Mouse (Mus musculus) megakaryocyte progenitor cell, adult 5-6 weeks (primary cell): ENCODE measurements around the gene Sumf2. TPM values are rescaled to one million over a fixed set of nuclear protein-coding genes. Genes with fewer than 3 reads are reported as not detected.
"Not testable (repeated sequence)": the region's sequence is repeated elsewhere in the genome, so short reads cannot be mapped to it uniquely, and the experiment has no call there.

Experiments used
- ATAC-seq: replicated peaks from 2 replicates; pipeline ENCODE4 v1.8.0; 2016; ENCODE audit warnings: mild to moderate bottlenecking, moderate TSS enrichment, inconsistent platforms; ENCODE audit not compliant: poor library complexity
- total RNA-seq, 2 experiments: library from RNA; stranded (forward) in 1 of 2; stranded (reverse) in 1 of 2; fragments of 157-497, 149-512 nt in 1 of 2; fragments of 200-1000 nt in 1 of 2; gene quantifications; 2 replicates each; pipeline versions ENCODE4 v1.2.3 to v1.2.4; 2015 to 2017

The Sumf2 gene
- 6.2 and 7.6 TPM in 2 replicates for total RNA-seq (2015)
- 18.5 and 25.8 TPM in 2 replicates for total RNA-seq (2017)

DNA sequence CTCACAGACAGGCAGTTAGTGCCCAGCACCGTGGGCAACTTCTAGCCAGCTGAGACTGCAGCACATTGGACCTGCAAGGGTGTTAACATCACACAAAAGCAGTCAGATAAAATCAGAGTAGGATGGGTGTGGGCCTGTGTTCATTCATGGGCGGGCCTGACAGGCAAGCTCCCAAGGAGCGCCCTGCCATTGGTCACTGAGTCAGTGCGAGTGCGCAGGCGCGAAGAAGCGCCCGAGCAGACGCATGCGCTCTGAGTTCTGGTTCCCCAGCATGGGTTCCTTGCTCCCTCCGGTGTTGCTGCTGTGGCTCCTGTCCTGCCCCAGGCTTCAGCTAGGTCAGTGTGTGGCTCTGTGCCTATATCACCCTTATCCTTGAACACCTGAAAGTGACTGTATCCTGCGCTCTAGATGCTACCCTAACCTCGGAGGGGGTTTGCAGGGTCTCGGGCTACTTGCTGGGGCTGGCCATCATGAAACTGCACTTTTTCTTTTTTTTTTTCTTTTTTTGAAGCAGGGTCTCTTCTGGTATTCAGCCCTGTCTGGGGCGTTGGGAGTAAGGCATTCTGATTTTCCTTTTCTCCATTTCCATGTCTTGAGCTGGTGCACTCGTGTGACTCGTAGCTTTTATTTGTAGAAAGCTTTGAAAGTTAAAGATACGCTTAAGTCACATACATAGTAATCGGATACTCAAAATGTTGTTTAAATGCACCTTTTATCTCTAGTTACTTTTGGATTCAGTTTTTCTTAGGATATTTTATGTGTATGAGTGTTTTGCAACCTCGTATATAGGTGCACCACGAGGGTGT, at the start of gene Sumf2:
Gene Sumf2, plus strand, starts transcription at position 235 of the 806 bp plus-strand sequence.
- peak; percentile 92 for ATAC-seq

DNA sequence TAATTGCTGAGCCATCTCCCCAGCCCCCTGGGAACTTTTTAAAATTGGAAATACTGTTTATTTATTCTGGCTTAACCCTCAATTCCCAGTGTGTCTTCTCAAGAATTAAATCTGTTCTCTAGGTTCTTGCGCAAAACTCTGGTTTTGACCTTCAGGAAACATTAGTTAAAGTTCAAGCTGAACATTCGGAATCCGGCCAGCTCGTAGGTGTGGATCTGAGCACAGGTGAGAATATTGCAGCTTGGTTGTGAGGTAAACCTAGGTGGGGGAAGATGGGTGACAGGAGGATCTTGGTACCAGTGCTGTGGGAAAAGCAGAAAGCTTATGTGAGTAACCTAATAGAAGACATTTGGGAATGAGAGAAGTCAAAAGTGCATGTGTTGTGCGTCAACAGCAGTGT, 1.9 kb upstream of the Sumf2 start:
- ATAC-seq, result no peak

DNA sequence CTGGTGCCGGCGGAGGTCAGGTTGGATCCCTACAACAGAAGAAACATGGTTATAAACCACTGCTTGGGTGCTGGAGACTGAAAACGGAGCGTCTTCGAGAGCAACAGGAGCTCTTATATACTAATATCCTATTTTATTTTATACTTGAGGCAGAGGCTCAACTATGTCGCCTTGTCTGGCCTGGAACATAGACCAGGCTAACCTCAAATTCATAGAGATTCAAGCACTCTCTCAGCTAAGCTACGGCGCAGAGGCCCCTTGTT, 703 bp downstream of the Sumf2 start:
- ATAC-seq, result 0 out of 2 replicates have a peak, but pooled peaks have one; percentile 14

DNA sequence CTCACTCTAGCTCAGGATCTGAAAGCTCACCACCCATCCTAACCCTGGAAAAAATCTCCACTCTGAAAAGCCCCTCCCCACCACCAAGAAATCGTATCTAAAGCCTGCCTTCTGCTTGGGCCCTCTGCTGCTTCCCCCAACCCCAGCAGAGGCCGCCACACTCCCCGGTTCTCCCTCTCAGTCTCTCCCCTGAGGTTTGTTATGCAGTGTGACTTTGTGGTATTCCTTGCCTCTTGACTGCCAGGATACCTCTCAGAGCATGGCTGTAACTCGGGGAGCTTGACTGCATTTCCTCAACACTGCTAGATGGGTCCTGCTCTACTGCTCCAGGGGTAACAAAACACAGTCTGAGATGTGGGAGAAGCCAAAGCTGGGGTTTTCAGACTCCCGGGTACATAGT, 8.4 kb downstream of the Sumf2 start:
- no peak for ATAC-seq

DNA sequence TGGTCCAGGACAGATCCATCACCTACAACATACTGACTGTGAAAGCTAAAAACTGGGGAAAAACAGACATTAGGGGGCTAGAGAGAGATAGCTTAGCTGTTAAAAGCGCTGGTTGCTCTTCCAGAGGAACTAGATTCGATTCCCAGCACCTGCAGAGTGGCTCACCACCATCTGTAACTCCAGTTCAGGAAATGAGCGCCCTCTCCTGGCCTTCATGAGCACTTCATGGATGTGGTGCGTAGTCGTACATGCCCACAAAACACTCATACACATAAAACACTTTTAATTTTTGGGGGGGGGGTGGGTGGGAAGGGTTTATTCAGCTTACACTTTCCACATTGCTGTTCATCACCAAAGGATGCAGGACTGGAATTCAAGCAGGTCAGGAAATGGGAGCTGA, 9.6 kb downstream of the Sumf2 start:
- peak; percentile 54; the same call in 1 of the 2 replicates for ATAC-seq

DNA sequence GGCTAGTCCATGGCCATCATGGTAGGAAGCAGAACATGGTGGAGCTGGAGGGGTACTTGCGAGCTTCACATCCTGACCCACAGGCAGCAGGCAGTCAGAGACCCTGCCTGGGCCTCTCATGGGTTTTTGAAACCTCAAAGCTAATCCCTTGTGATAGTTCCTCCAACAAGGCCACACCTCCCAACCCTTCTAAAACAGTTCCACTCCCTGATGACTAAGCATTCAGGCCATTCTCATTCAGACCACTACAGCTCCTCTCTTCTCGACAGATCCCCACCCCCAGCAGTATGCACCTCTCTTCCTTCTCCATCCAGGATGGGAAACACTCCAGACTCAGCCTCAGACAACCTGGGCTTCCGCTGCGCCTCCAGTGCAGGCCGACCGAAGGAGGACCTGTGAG, 15.5 kb downstream of the Sumf2 start:
- ATAC-seq, result no peak

DNA sequence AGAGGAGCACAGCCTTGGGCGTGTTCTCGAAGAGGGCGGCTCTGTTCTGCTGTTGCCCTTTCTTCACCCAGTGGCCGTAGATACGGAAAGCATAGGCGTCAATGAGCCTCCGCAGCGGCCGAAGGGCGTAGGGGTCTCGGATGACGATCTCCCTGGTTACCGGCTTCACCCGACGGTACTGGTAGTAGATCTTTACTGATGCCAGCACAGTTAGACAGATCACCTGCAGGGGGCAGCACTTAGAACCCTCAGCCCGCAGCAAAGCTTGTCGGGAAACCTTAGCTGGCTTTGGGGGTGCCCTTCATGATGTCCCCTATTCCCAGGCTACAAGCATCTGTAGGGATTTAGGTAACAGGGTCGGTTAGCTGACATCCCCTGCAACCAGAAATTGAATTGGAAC, 17.7 kb downstream of the Sumf2 start:
- peak; percentile 77 for ATAC-seq

DNA sequence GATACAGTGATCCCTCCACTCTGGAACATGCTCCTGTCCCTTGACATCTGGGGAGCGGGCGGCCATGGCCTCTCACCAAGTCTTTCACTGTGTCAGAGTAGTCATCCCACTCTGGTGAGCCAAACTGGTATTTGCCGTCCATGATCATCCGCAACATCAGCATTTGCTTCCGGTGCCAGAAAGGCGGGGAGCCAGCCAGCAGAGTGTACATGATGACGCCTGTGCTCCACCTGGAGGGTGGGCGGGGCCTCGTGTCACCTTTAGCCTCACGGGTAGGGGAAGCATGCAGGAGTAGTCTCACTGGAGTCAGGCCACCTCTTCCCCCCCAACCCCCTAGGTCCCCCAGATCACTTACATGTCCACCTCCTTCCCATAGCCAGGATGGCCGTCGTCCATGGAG, 19.1 kb downstream of the Sumf2 start:
- no peak for ATAC-seq

DNA sequence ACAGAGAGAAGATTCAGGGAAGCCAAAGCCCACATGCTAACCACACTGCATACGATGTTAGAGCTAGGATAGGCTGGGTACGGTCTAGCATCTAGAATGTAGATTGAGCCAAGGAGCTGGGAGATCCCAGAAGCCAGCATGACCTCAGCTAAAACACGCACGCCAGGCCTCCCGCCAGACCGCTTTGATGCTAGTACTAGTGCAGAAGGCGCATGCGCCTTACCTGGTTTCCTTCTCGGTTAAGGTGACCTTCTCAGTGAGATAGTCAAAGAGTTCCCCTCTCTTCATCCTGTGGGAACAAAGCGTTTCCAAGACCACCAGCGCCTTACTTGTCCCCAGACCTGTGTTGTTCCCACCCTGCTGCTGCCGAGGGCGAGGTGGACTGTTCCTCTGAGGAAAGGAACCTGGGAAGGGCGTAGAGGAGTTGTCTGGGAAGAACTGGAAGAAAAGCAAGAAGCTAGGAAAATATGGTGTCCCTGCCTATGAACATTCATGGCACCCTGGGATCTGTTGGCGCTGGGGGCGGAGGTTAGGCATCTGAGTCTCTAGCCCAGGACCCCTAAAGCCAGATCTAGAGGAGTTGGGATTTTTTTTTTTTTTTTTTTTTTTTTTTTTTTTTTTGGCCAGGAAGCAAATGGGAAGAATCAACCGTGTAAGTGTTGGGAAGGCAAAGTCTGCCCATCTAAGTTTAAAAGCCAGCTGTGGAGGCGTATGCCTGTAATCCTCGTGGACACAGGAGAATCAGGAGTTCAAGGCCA, 22.6 kb downstream of the Sumf2 start:
- no peak for ATAC-seq

DNA sequence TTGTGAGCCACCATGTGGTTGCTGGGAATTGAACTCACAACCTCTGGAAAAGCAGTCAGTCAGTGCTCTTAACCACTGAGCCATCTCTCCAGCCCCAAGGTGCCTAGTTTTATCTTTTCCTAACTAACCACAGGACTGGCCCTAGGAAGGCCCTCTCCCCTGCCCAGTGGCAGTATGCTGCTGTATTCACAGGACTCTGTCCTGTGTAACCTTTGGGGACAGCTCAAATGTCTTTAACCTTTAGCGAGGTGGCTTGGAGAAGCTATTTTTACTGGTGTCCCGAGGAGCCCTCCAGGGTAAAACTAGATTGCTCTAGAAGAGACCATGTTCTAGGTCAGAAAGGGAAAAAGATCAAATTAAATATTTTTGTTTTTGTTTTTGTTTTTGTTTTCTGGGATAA, 24.5 kb downstream of the Sumf2 start:
- ATAC-seq, result no peak

DNA sequence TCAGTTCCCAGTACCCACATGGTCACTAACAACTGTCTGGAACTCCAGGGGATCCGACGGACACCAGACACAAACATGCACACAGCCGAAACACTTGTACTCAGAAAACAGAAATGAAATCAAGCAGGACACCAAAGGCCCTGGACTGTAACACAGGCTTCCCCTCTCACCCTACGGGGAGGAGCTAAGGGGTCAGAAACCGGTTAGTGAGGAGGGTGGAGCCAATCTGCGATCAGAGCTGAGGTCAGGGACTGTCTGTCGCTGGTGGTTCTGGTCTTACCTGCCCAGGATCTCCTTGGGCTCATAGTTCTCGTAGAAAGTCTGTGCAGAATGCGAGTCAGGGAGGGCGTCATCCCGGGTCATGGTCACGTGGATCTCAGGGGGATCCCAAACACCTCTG, 27.2 kb downstream of the Sumf2 start:
- ATAC-seq, result peak; percentile 42; the same call in 1 of the 2 replicates

DNA sequence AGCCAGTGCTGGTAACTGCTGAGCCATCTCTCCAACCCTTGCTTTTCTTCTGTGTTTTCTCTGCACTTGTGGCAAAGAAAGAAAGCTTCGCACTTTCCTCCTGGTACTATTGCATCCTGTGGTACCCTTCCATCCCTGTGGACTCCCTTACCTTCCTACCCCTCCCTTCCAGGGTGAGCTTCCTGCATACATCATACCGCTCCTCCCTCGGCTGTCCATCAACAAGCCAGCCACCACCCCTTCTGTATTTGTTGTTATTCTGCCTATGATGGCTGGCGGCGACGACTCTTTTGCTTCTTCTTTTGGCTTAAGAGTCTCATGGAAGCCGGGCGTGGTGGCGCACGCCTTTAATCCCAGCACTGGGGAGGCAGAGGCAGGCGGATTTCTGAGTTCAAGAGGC, 28.3 kb downstream of the Sumf2 start:
- no peak for ATAC-seq

DNA sequence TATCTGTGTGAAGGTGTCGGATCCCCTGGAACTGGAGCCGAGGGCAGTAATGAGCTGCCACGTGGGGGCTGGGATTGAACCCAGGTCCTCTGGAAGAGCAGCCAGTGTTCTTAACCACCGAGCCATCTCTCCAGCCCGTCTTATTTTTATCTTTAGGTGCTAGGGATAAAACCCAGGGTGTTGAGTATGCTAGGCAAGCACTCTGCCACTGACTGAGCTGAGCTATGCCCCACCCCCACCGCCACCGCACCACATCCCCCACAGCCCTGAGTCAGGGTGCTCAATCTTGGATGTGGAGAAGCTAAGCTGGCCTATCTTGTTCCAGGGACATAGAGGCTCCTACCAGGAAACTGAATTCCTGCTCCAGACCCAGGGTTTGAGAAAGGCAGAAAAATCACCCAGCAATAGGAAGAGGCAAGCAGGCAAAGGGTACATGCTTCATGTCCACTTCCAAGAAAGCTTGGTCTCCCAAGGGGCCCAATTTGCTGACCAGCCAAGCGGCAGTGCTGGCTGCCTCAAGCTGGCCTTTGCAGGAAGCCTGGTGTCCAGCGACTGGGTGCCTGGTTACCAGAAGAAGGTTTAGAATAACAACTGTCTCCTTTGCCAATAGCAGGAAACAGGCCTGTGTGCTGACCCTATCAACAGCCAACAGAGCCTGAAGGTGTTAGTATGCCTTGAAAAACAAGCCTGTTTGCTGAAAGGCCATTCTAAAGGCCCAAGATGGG, 31.1 kb downstream of the Sumf2 start:
- no peak for ATAC-seq

DNA sequence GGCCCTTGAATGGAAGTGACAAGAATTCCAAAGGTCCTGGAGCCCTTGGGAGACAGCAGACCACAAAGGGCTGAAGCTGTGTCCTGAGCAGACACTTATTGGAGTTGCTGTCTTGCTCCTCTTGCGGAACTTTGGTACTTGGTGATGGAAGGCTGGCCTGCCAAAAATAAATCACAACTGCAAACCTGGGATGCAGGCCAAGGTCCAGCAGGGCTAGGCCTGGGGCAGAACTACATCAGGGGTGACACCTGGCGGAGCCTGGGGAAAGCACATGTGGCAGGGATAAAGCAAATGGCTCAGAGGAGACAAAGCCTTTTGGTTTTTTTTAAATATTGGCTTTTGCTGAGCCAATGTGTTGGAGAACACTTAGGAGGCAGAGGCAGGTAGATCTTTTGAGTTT, 32.2 kb downstream of the Sumf2 start:
- ATAC-seq, result 0 out of 2 replicates have a peak, but pooled peaks have one; percentile 45

DNA sequence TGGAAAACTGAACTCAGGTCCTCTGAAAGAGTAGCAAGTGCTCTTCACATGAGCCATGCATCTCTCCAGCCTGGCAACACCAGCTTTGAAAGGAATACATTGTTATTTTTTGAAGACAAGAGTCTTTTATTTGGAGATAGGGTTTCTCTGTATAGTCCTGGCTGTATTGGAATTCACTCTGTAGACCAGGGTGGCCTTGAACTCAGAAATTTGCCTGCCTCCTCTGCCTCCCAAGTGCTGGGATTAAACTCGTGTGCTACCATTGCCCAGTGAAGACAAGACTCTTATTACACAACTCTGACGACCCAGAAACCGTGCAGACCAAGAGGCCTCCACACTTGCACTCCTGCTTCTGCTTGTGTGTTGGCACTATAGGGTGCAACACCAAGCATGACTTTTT, 33.1 kb downstream of the Sumf2 start:
- no peak for ATAC-seq

DNA sequence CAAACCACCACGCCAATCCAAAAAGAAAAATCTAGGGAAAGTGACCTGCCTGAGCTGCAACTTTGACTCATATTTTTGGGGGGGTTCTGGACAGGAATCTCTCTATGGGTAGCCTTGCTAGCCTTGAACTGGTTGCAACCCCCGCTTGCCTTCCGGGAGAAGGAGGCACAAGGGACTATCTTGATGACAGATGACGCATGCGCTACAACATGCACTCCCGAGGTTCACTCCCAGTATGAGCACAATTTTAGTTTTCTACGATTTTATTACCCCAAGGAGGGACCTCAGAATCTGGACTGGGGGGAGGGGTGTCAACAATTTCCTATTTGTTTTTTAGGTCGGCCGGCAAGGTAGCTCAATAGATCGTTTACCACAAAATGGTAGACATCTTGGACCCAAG, 39.5 kb downstream of the Sumf2 start:
- ATAC-seq, result 0 out of 2 replicates have a peak, but pooled peaks have one; percentile 19

DNA sequence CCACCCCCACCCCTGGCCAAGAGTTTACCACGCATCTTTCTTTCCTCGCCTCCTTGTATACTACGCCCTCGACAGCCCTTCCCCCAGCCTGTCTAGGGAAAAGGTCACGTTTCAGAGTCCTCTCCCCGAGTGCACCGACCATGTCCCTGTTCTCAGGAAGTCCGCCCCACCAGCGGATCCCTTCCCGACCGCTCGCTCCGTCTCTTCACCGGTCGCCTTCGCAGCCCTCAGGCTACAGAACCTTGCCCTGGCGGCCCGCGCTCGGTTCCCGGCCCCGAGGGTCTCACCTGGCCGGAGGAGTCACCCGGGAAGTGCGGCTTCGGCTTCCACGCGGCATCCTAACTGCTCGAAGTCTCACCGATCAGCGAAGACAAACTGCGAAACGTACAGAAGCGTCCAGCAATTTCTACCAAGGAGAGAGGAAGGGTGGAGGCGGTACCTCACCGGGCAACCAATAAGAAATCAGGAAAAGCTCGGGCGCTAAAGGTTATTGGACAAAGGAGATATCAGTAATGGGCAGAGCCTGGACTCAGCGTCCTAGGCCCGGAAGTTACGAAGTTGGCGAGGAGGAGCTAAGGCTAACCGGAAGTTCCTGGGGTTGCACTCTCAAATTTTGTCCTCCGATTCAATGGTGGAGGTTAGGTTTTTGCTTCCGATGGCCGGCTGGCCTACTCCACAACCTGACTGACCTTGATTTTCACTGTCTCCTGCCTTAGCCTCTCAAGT, 40.3 kb downstream of the Sumf2 start, which contains the start of gene Chchd2:
Gene Chchd2, minus strand, starts transcription at position 560 of the 726 bp plus-strand sequence.
- ATAC-seq, result peak; percentile 98

DNA sequence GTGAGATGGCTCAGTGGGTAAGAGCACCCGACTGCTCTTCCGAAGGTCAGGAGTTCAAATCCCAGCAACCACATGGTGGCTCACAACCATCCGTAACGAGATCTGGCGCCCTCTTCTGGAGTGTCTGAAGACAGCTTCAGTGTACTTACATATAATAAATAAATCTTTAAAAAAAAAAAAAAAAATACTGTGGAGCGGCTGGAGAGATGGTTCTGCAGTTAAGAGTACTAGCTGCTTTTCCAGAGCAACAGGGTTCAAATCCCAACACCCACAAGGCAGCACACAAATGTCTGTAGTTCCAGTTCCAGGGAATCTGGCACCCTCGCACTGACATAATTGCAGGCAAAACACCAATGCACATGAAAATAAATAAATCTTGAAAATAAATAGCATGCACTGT, 43.6 kb downstream of the Sumf2 start:
- not testable (repeated sequence) for ATAC-seq

DNA sequence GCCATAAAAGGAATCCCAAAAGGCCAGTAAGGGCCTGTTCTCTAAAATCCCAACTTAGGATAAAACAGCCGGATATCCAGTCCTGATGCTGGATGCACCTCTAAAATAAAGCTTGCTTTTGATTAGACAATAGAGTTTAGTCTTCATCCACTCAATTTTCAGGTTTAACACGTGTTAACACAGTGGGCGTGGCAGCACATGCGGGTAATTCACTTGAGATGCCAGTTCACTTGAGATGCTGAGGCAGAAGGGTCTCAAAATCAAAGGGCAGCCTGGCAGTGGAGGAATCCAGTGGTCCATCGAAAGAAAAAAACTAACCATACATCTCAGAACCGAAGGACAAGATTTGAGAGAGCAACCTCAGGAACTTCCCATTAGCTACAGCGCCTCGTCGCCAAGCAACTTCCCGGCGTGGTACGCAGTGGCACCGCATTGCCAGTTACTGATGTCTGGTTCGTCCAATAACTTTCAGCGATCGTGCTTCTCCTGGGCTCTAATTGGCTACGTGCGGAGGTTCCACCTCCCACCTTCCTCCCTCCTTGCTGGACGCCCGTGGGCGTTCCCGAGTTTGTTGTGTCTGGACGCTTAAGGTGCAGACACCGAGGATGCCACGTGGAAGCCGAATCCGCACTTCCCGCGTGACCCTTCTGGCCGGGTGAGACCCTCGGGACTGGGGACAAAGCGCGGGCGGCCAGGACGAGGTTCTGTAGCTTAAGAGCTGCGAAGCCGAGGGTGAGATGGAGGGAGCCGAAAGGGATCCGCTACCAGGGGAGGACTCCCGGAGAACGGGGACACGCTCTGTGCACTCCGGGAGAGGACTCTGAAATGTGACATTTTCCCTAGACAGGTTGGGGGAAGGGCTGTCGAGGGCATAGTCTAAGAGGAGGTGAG, 48.7 kb downstream of the Sumf2 start, which contains the start of gene Zbed5:
Gene Zbed5, plus strand, starts transcription at position 526 of the 891 bp plus-strand sequence.
- peak; percentile 100 for ATAC-seq

DNA sequence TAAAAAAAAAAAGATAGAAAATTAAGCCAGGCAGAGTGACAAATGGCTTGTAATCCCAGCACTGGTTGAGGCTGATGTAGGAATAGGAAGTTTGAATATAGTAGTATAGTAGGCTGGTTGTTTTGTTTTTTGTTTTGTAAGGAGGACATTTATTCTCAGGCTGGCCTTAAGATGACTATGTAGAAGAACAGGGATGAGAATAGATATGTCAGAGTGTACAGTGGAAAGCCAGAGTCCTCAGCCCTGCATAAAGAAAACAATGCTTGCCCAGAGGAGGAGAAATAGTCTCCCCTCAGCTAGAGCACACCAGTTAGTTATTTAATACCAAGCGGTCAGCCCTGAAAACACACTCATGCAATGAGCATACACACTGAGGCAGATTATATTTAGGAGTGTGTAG, 51.7 kb downstream of the Sumf2 start, which contains the start of gene Phkg1:
Gene Phkg1, minus strand, starts transcription at position 101 of the 400 bp plus-strand sequence.
- no peak for ATAC-seq
